Mouse (Mus musculus): ENCODE data around the gene Gm21970. TPM values are rescaled to one million over a fixed set of nuclear protein-coding genes. Genes with fewer than 3 reads are reported as not detected.
"Not testable (repeated sequence)": the region's sequence is repeated elsewhere in the genome, so short reads cannot be mapped to it uniquely, and the experiment has no call there.

The Gm21970 gene
- total and polyA plus RNA-seq, 3 experiments = 8.9 TPM; not detected in 2

- no peak for TF ChIP-seq GATA2 (IDR thresholded peaks at IDR 0.05; ENCODE audit: borderline replicate concordance, low read depth, low read length)
- TF ChIP-seq GATA1 (IDR thresholded peaks at IDR 0.05; ENCODE audit: borderline replicate concordance, low read length) = no peak
- no peak for TF ChIP-seq POLR2AphosphoS5 (IDR thresholded peaks at IDR 0.05; ENCODE audit: insufficient replicate concordance, low read depth, low read length)
- TF ChIP-seq CTCF (IDR thresholded peaks at IDR 0.05; ENCODE audit: low read depth, low read length) = no peak
- no peak for TF ChIP-seq TAL1 (conservative IDR thresholded peaks at IDR 0.05; ENCODE audit: low read depth, low read length)
- DNase-seq (ENCODE audit: low spot score) (no peak), ATAC-seq (ENCODE audit: extremely low read depth, insufficient number of reproducible peaks, low FRiP score, poor library complexity, severe bottlenecking) (no peak)
- H3K4me3 ChIP-seq (ENCODE audit: low read depth, low read length) = no peak overlapping the region
- H3K4me1 ChIP-seq (ENCODE audit: insufficient read depth, low read depth, low read length) = peaks cover 12% of the 10 kb centered on the region; the same call in 1 of the 2 replicates
- H3K27me3 ChIP-seq (ENCODE audit: insufficient read depth, low read length) = no peaks in the 10 kb centered on the region
- peaks cover 65% of the 10 kb centered on the region for H3K36me3 ChIP-seq (replicated peaks)
- H3K9me3 ChIP-seq (replicated peaks) = no peaks in the 10 kb centered on the region; the same call in 1 of the 2 replicates
These were observed 35.9 kb downstream of the Gm21970 start for GRCm38 (mm10) chr16:91427461-91427860.

GRCm38 (mm10) chr16:91428259-91428865 lies 36.8 kb downstream of the Gm21970 start:
- H3K9me3 ChIP-seq (replicated peaks) = no peaks in the 10 kb centered on the region; the same call in 1 of the 2 replicates
- TF ChIP-seq GATA2 (IDR thresholded peaks at IDR 0.05; ENCODE audit: borderline replicate concordance, low read depth, low read length) (no peak), TAL1 (conservative IDR thresholded peaks at IDR 0.05; ENCODE audit: low read depth, low read length) (no peak), GATA1 (IDR thresholded peaks at IDR 0.05; ENCODE audit: borderline replicate concordance, low read length) (no peak), CTCF (IDR thresholded peaks at IDR 0.05; ENCODE audit: low read depth, low read length) (no peak), POLR2AphosphoS5 (IDR thresholded peaks at IDR 0.05; ENCODE audit: insufficient replicate concordance, low read depth, low read length) (no peak)
- ATAC-seq (ENCODE audit: extremely low read depth, insufficient number of reproducible peaks, low FRiP score, poor library complexity, severe bottlenecking) (no peak), DNase-seq (ENCODE audit: low spot score) (no peak)
- H3K27me3 ChIP-seq (ENCODE audit: insufficient read depth, low read length) = no peaks in the 10 kb centered on the region
- no peak overlapping the region for H3K4me3 ChIP-seq (ENCODE audit: low read depth, low read length)
- H3K4me1 ChIP-seq (ENCODE audit: insufficient read depth, low read depth, low read length) = peaks cover 20% of the 10 kb centered on the region
- H3K36me3 ChIP-seq (replicated peaks) = peaks cover 56% of the 10 kb centered on the region

- no peaks in the 10 kb centered on the region for H3K27me3 ChIP-seq (ENCODE audit: insufficient read depth, low read length)
- H3K9me3 ChIP-seq (replicated peaks) = no peaks in the 10 kb centered on the region; the same call in 1 of the 2 replicates
- H3K4me3 ChIP-seq (ENCODE audit: low read depth, low read length) = no peak overlapping the region
- no peak for TF ChIP-seq GATA2 (IDR thresholded peaks at IDR 0.05; ENCODE audit: borderline replicate concordance, low read depth, low read length)
- TF ChIP-seq CTCF (IDR thresholded peaks at IDR 0.05; ENCODE audit: low read depth, low read length) = no peak
- no peak for TF ChIP-seq TAL1 (conservative IDR thresholded peaks at IDR 0.05; ENCODE audit: low read depth, low read length)
- no peak for TF ChIP-seq POLR2AphosphoS5 (IDR thresholded peaks at IDR 0.05; ENCODE audit: insufficient replicate concordance, low read depth, low read length)
- TF ChIP-seq GATA1 (IDR thresholded peaks at IDR 0.05; ENCODE audit: borderline replicate concordance, low read length) = no peak
- ATAC-seq (ENCODE audit: extremely low read depth, insufficient number of reproducible peaks, low FRiP score, poor library complexity, severe bottlenecking) (no peak), DNase-seq (ENCODE audit: low spot score) (no peak)
- H3K4me1 ChIP-seq (ENCODE audit: insufficient read depth, low read depth, low read length) = peaks cover 45% of the 10 kb centered on the region
- peaks cover 20% of the 10 kb centered on the region for H3K36me3 ChIP-seq (replicated peaks)
These were observed 41.3 kb downstream of the Gm21970 start for GRCm38 (mm10) chr16:91432720-91433328.

- Histone ChIP-seq H3K36me3 (replicated peaks) (peaks cover 13% of the 10 kb centered on the region), H3K27me3 (ENCODE audit: insufficient read depth, low read length) (no peaks in the 10 kb centered on the region), H3K4me3 (ENCODE audit: low read depth, low read length) (no peak overlapping the region), H3K4me1 (ENCODE audit: insufficient read depth, low read depth, low read length) (peaks cover 49% of the 10 kb centered on the region), H3K9me3 (replicated peaks) (no peaks in the 10 kb centered on the region; the same call in 1 of the 2 replicates)
- no peak for DNase-seq (ENCODE audit: low spot score)
- TF ChIP-seq GATA1 (IDR thresholded peaks at IDR 0.05; ENCODE audit: borderline replicate concordance, low read length) (no peak), TAL1 (conservative IDR thresholded peaks at IDR 0.05; ENCODE audit: low read depth, low read length) (no peak), POLR2AphosphoS5 (IDR thresholded peaks at IDR 0.05; ENCODE audit: insufficient replicate concordance, low read depth, low read length) (no peak), GATA2 (IDR thresholded peaks at IDR 0.05; ENCODE audit: borderline replicate concordance, low read depth, low read length) (no peak), CTCF (IDR thresholded peaks at IDR 0.05; ENCODE audit: low read depth, low read length) (no peak)
- peak; percentile 37 for ATAC-seq (ENCODE audit: extremely low read depth, insufficient number of reproducible peaks, low FRiP score, poor library complexity, severe bottlenecking)
These were observed 41.9 kb downstream of the Gm21970 start for GRCm38 (mm10) chr16:91433329-91433933.

GRCm38 (mm10) chr16:91434119-91434518 lies 42.6 kb downstream of the Gm21970 start:
- peaks cover 56% of the 10 kb centered on the region for H3K4me1 ChIP-seq (ENCODE audit: insufficient read depth, low read depth, low read length)
- peaks cover 3% of the 10 kb centered on the region for H3K9me3 ChIP-seq (replicated peaks)
- no peak for TF ChIP-seq TAL1 (conservative IDR thresholded peaks at IDR 0.05; ENCODE audit: low read depth, low read length)
- no peak for TF ChIP-seq GATA2 (IDR thresholded peaks at IDR 0.05; ENCODE audit: borderline replicate concordance, low read depth, low read length)
- TF ChIP-seq CTCF (IDR thresholded peaks at IDR 0.05; ENCODE audit: low read depth, low read length) = no peak
- no peak for TF ChIP-seq GATA1 (IDR thresholded peaks at IDR 0.05; ENCODE audit: borderline replicate concordance, low read length)
- TF ChIP-seq POLR2AphosphoS5 (IDR thresholded peaks at IDR 0.05; ENCODE audit: insufficient replicate concordance, low read depth, low read length) = no peak
- no peaks in the 10 kb centered on the region for H3K27me3 ChIP-seq (ENCODE audit: insufficient read depth, low read length)
- DNase-seq (ENCODE audit: low spot score) (no peak), ATAC-seq (ENCODE audit: extremely low read depth, insufficient number of reproducible peaks, low FRiP score, poor library complexity, severe bottlenecking) (no peak)
- no peak overlapping the region for H3K4me3 ChIP-seq (ENCODE audit: low read depth, low read length)
- peaks cover 11% of the 10 kb centered on the region for H3K36me3 ChIP-seq (replicated peaks)

GRCm38 (mm10) chr16:91438081-91438480 lies 46.6 kb downstream of the Gm21970 start:
- DNase-seq (ENCODE audit: low spot score) = no peak
- no peak for ATAC-seq (ENCODE audit: extremely low read depth, insufficient number of reproducible peaks, low FRiP score, poor library complexity, severe bottlenecking)
- H3K36me3 ChIP-seq (replicated peaks) = peaks cover 10% of the 10 kb centered on the region

GRCm38 (mm10) chr16:91438599-91438998 lies 47.1 kb downstream of the Gm21970 start:
- not testable (repeated sequence) for DNase-seq (ENCODE audit: low spot score); ATAC-seq (ENCODE audit: extremely low read depth, insufficient number of reproducible peaks, low FRiP score, poor library complexity, severe bottlenecking); H3K4me3 ChIP-seq (ENCODE audit: low read depth, low read length); H3K9me3 ChIP-seq (replicated peaks); H3K27me3 ChIP-seq (ENCODE audit: insufficient read depth, low read length)
- peaks cover 73% of the 10 kb centered on the region for H3K4me1 ChIP-seq (ENCODE audit: insufficient read depth, low read depth, low read length)
- peaks cover 10% of the 10 kb centered on the region for H3K36me3 ChIP-seq (replicated peaks)

More at GRCm38 (mm10) chr16:91438081-91438480, 46.6 kb downstream of the Gm21970 start:
- Histone ChIP-seq H3K27me3 (ENCODE audit: insufficient read depth, low read length) (no peaks in the 10 kb centered on the region), H3K4me1 (ENCODE audit: insufficient read depth, low read depth, low read length) (peaks cover 74% of the 10 kb centered on the region), H3K4me3 (ENCODE audit: low read depth, low read length) (no peak overlapping the region), H3K9me3 (replicated peaks) (peaks cover 3% of the 10 kb centered on the region)
- no peak for TF ChIP-seq TAL1 (conservative IDR thresholded peaks at IDR 0.05; ENCODE audit: low read depth, low read length)

Measured in G1E (cell line).